Mouse (Mus musculus) liver, embryonic 11.5 days (tissue): ENCODE measurements around the gene Lrrc4c. TPM values are rescaled to one million over a fixed set of nuclear protein-coding genes. Genes with fewer than 3 reads are reported as not detected.

ENCODE experiments used
- ATAC-seq: fragments of 200-750 bp; cut with Nextera tagmentation; replicated peaks from 2 replicates; pipeline ENCODE4 v1.8.0; 2017; ENCODE audit warnings: moderate number of reproducible peaks, mild to moderate bottlenecking, moderate TSS enrichment, moderate library complexity; ENCODE audit not compliant: low FRiP score
- DNase-seq: peaks from one replicate; pipeline ENCODE4 v3.0.0-alpha.2; 2017; ENCODE audit warnings: low spot score
- H3K27ac ChIP-seq: fragments of 300-500 bp; sonication (generic); 2 replicates; pipeline ENCODE4 v1.5.1; 2014; ENCODE audit warnings: mild to moderate bottlenecking, low read depth, low read length, control low read depth
- H3K27me3 ChIP-seq: fragments of 300-500 bp; sonication (generic); replicated peaks from 2 replicates; pipeline ENCODE4 v1.6.1; 2014; ENCODE audit warnings: low read length, mixed read lengths; ENCODE audit not compliant: control insufficient read depth, insufficient read depth
- H3K36me3 ChIP-seq: fragments of 300-500 bp; sonication (generic); 2 replicates; pipeline ENCODE4 v1.6.1; 2014; ENCODE audit warnings: mild to moderate bottlenecking, low read length, moderate library complexity, mixed read lengths; ENCODE audit not compliant: control insufficient read depth, insufficient read depth
- H3K4me1 ChIP-seq: fragments of 300-500 bp; sonication (generic); replicated peaks from 2 replicates; pipeline ENCODE4 v1.6.1; 2014; ENCODE audit warnings: low read length, mixed read lengths; ENCODE audit not compliant: control insufficient read depth, insufficient read depth
- H3K4me2 ChIP-seq: fragments of 300-500 bp; sonication (generic); 2 replicates; pipeline ENCODE4 v1.6.1; 2014; ENCODE audit warnings: mild to moderate bottlenecking, control low read depth, moderate library complexity
- H3K4me3 ChIP-seq: fragments of 300-500 bp; sonication (generic); 2 replicates; pipeline ENCODE4 v1.5.1; 2014; ENCODE audit warnings: low read depth, low read length, control low read depth
- H3K9ac ChIP-seq: fragments of 300-500 bp; sonication (generic); 2 replicates; pipeline ENCODE4 v1.6.1; 2014; ENCODE audit warnings: low read depth, low read length, control low read depth
- H3K9me3 ChIP-seq: fragments of 300-500 bp; sonication (generic); 2 replicates; pipeline ENCODE4 v1.6.1; 2016; ENCODE audit warnings: low read length, inconsistent platforms, mixed read lengths; ENCODE audit not compliant: control insufficient read depth
- WGBS: fragments of 180-500 bp; shearing (Covaris S2); extraction: QIAGEN DNeasy Blood & Tissue Kit; methylation state at CpG from one replicate; pipeline ENCODE4 v1.1.7; 2014; 5-methylcytosine and 5-hydroxymethylcytosine counted together
- polyA plus RNA-seq: library from polyadenylated mRNA; unstranded; fragments of >200 nt; fragmentation: Nextera tagmentation; extraction: Ambion mirVana; gene quantifications from 2 replicates; pipeline ENCODE4 v1.2.1, GENCODE M21; 2014

The Lrrc4c gene
- polyA plus RNA-seq, 1 experiment from 2014 or later, result 0.75 TPM

DNA sequence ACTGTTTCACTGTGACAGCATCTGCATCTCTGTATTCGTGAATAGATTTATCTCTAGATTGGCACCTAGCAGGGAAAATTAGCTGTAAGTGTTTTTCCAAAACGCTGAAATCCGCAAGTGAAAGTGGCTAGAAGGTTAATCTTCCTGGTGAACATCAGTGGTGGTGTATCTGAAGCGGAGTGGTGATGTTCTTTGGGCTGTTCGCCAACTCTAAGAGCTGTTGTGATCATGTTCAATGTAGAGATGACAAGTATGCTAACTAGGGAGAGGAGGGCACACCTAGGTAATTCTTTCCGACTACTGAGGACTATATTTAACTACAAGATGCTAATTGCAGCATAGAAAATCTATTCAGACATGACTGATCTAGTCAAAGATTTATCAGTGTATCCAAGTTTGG lies 1.7 kb downstream of the Lrrc4c start:
- DNase-seq, result no peak
- Histone ChIP-seq H3K4me3 (no peak overlapping the region), H3K36me3 (no peaks in the 10 kb centered on the region), H3K4me2 (no peak overlapping the region), H3K9me3 (no peaks in the 10 kb centered on the region), H3K4me1 (no peaks in the 10 kb centered on the region), H3K27me3 (no peaks in the 10 kb centered on the region), H3K9ac (no peak overlapping the region), H3K27ac (no peak overlapping the region)
- no peak for ATAC-seq
- WGBS, result 55% methylated on average over 6 of the region's 6 CpGs

DNA sequence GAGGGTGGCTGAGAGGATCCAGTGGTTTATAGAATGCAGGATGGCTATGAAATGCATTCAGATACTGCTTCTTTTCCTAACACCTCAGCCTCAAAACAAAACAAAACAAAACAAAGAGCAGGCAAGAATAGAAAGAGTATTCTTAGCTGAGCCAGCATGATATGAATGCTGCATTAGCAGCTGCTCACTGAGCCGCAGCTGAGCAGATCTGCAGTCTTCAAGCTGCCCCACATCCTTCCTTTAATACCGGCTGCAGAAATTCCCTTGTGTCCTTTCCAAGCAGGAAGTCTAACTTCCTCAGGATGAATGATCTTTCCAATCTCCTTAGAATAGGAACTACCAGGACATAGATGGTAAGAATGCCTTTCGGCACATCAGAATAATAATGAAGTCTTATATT lies 16.7 kb downstream of the Lrrc4c start:
- H3K4me1 ChIP-seq, result no peaks in the 10 kb centered on the region
- H3K4me2 ChIP-seq, result no peak overlapping the region
- ATAC-seq (no peak), DNase-seq (no peak)
- no peaks in the 10 kb centered on the region for H3K36me3 ChIP-seq
- H3K9ac ChIP-seq, result no peak overlapping the region
- no peak overlapping the region for H3K27ac ChIP-seq
- no peaks in the 10 kb centered on the region for H3K9me3 ChIP-seq
- no peak overlapping the region for H3K4me3 ChIP-seq
- WGBS, result 53% methylated on average over 3 of the region's 3 CpGs
- H3K27me3 ChIP-seq, result no peaks in the 10 kb centered on the region

DNA sequence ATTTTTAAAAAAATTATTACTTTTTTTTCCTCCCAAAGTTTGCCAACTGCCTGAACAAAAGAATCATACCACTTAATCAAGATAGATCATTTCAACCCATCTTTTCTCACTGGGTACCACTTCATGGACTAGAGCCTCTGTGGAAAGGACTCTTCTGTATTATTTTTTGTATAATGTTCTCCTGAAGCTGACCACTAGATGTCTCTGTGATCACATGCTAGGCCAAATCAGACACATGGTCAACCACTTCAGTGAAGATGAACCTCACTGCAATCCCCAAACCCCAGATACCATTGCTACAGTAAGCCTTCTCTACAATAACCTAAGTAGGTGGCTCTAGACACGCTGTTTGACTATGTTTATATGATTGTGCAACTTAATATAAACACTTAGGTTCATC lies 19.4 kb downstream of the Lrrc4c start:
- Histone ChIP-seq H3K4me2 (no peak overlapping the region), H3K27ac (no peak overlapping the region), H3K4me3 (no peak overlapping the region), H3K9me3 (no peaks in the 10 kb centered on the region), H3K36me3 (no peaks in the 10 kb centered on the region), H3K9ac (no peak overlapping the region), H3K4me1 (no peaks in the 10 kb centered on the region), H3K27me3 (no peaks in the 10 kb centered on the region)
- 48% methylated on average over 1 of the region's 1 CpGs for WGBS
- DNase-seq (no peak), ATAC-seq (no peak)

DNA sequence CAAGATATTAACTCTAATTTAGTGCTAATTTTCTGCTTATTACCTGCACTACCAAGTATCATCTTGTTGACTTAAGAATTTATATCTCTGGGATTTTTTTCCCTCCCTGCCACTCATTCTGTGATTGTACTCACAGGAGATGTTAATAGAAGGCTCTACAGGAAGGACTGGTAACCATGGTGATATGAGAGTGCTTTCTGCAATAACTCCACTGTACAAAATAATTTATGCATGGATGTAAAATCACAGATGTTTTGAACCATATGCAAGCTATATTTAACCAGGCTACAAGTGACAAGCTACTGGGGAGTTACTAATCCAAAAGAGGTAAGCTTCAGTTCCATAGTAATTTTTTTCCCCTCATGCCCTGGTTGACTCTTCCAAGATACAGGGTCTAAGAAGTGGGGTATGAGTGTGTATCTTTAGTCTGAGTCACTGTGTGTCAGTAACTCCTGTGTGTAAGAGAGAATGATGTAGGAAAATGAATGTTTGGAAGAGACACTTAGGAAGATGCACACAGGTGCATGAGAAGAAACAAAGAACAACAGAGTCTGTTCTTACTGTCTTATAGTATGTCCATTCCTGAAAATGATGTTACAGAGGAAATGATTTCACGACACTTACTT lies 83.3 kb downstream of the Lrrc4c start:
- ATAC-seq (no peak), DNase-seq (no peak)
- no peaks in the 10 kb centered on the region for H3K36me3 ChIP-seq
- H3K27ac ChIP-seq, result no peak overlapping the region
- no peak overlapping the region for H3K4me3 ChIP-seq
- H3K4me1 ChIP-seq, result no peaks in the 10 kb centered on the region
- no peak overlapping the region for H3K9ac ChIP-seq
- H3K9me3 ChIP-seq, result no peaks in the 10 kb centered on the region
- H3K27me3 ChIP-seq, result no peaks in the 10 kb centered on the region
- WGBS, result 85% methylated on average over 1 of the region's 1 CpGs
- H3K4me2 ChIP-seq, result no peak overlapping the region

DNA sequence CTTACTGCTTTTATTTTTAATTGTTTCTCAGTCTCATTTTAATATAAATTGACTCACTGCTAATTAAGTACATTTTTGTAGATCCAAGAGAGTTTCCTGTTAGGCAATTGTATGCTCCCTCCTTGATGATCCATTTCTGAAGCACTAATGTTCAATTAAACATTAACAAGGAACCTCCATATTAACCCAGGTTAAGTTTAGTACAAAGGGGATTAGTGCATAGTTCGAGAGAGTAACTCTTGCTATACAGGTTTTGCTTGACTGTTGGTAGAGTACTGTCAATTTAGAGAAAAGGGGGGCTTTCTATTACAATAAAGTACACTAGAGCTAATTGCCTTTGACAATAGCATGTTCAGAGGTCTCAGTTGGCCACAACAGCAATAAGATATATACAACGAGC lies 84.5 kb downstream of the Lrrc4c start:
- Histone ChIP-seq H3K36me3 (no peaks in the 10 kb centered on the region), H3K9ac (no peak overlapping the region), H3K4me2 (no peak overlapping the region), H3K4me3 (no peak overlapping the region), H3K4me1 (no peaks in the 10 kb centered on the region), H3K9me3 (no peaks in the 10 kb centered on the region), H3K27me3 (no peaks in the 10 kb centered on the region), H3K27ac (no peak overlapping the region)
- ATAC-seq, result no peak
- DNase-seq, result no peak
- WGBS, result 66% methylated on average over 2 of the region's 2 CpGs

DNA sequence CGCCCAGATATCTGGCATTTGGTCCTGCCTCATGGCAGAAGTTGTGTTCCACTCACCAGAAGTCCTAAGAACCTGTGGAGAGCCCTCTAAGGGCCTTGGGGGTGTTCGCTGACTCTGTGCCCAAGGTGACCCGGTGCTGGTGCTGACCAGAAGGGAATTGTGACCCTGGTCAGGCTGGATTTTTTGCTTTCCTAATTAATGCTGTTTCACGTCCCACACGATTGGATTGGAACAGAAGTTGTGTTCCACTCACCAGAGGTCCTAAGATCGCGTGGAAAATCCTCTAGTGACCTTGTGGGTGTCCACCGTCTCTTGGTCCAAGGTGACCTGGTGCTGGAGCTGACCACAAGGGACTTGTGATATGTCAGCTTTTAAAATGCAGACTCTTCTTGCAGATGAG lies 88.9 kb downstream of the Lrrc4c start:
- H3K4me3 ChIP-seq, result no peak overlapping the region
- no peaks in the 10 kb centered on the region for H3K27me3 ChIP-seq
- DNase-seq, result no peak
- no peaks in the 10 kb centered on the region for H3K36me3 ChIP-seq
- no peak overlapping the region for H3K9ac ChIP-seq
- no peak overlapping the region for H3K4me2 ChIP-seq
- H3K4me1 ChIP-seq, result no peaks in the 10 kb centered on the region
- H3K27ac ChIP-seq, result no peak overlapping the region
- WGBS, result 82% methylated on average over 8 of the region's 8 CpGs
- ATAC-seq, result no peak
- no peaks in the 10 kb centered on the region for H3K9me3 ChIP-seq

DNA sequence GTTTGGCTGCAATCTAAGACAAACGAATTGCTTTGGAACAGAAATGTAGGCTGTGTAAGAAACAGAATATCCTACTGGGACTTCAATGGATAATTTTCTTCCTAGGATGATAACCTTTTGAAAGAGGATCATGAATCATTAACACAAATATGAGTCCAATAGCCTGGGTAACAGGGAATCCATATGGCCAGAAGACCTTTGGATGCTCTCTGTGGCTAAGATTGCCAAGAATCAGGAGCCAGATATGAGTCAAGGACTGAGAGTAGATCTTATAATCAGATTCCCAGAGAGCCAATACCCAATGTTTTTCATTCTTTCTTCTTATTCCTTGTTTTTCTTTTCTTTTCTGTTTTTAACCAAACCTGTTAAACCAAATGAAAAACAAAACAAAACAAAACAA lies 93.2 kb downstream of the Lrrc4c start:
- Histone ChIP-seq H3K27me3 (no peaks in the 10 kb centered on the region), H3K36me3 (no peaks in the 10 kb centered on the region), H3K4me2 (no peak overlapping the region), H3K27ac (no peak overlapping the region), H3K9me3 (no peaks in the 10 kb centered on the region), H3K9ac (no peak overlapping the region), H3K4me1 (no peaks in the 10 kb centered on the region), H3K4me3 (no peak overlapping the region)
- no peak for ATAC-seq
- DNase-seq, result no peak
- WGBS, result 81% methylated on average over 1 of the region's 1 CpGs

DNA sequence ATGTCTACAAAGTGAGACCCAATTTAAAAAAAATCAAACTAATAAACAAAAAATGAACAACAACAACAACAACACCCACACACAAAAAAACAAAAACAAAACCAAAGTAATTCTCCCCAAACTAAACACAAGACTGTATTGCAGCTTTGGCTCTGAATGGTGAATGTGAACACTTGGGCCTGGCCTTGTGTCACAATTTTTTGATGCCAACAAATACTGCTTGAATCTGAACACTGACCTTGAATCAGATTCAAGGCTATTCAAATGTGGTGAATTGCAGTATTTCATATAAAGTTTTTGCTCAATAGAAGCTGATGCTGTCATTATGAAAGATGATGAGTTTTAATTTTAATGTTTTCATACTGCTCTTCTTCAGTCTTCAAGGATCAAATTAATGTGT lies 143.6 kb downstream of the Lrrc4c start:
- H3K4me3 ChIP-seq, result no peak overlapping the region
- H3K9me3 ChIP-seq, result no peaks in the 10 kb centered on the region
- H3K4me2 ChIP-seq, result no peak overlapping the region
- H3K36me3 ChIP-seq, result no peaks in the 10 kb centered on the region
- ATAC-seq (no peak), DNase-seq (no peak)
- H3K27ac ChIP-seq, result no peak overlapping the region
- no peak overlapping the region for H3K9ac ChIP-seq
- no peaks in the 10 kb centered on the region for H3K4me1 ChIP-seq
- no peaks in the 10 kb centered on the region for H3K27me3 ChIP-seq

DNA sequence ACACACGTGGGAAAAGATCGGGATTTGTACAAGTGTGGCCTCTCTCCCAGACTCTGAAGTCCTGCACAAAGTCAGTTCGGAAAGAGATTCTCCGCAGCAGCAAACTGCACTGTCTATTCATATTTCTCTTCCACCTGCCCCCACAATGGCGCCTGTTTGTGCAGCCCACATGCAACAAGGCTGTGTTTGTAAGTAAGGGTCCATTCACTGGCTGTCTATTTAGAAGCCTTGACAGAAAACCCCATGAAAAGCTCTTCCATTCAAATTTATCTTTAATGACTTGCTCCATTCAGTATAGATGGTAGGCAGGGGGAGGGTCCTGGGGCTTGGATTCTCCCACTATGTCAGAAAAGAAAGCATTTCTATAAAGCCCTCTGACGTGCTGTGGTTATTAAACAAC lies 157.7 kb downstream of the Lrrc4c start:
- DNase-seq (no peak), ATAC-seq (no peak)
- Histone ChIP-seq H3K27me3 (no peaks in the 10 kb centered on the region), H3K4me1 (no peaks in the 10 kb centered on the region), H3K9me3 (no peaks in the 10 kb centered on the region), H3K4me3 (no peak overlapping the region), H3K36me3 (no peaks in the 10 kb centered on the region), H3K4me2 (no peak overlapping the region), H3K27ac (no peak overlapping the region), H3K9ac (no peak overlapping the region)
- WGBS, result 76% methylated on average over 6 of the region's 6 CpGs
